Mouse (Mus musculus) midbrain, embryonic 14.5 days (tissue): ENCODE measurements at regions not wholly inside any gene's neighbourhood (a gene's known extent, or its start where the extent isn't known, plus 50 kb on each side); places are given as distances from the start of the nearest gene placed in this dataset.

Experiments used
- ATAC-seq: fragments of 200-750 bp; cut with Nextera tagmentation; 2 replicates; pipeline ENCODE4 v1.8.0; 2017; ENCODE audit warnings: moderate number of reproducible peaks, moderate library complexity; ENCODE audit not compliant: low FRiP score, low TSS enrichment
- DNase-seq: peaks from one replicate; pipeline ENCODE4 v3.0.0-alpha.2; 2015
- H3K27ac ChIP-seq: fragments of 300-500 bp; sonication (generic); replicated peaks from 2 replicates; pipeline ENCODE4 v1.5.1; 2014; ENCODE audit warnings: mild to moderate bottlenecking, low read depth, low read length, moderate library complexity
- H3K27me3 ChIP-seq: fragments of 300-500 bp; sonication (generic); 2 replicates; pipeline ENCODE4 v1.6.1; 2014; ENCODE audit warnings: low read length, control low read depth, mixed read lengths; ENCODE audit not compliant: control insufficient read depth, insufficient read depth
- H3K36me3 ChIP-seq: fragments of 300-500 bp; sonication (generic); 2 replicates; pipeline ENCODE4 v1.6.1; 2014; ENCODE audit warnings: low read length, control low read depth; ENCODE audit not compliant: control insufficient read depth, insufficient read depth
- H3K4me1 ChIP-seq: fragments of 300-500 bp; sonication (generic); 2 replicates; pipeline ENCODE4 v1.6.1; 2014; ENCODE audit warnings: mild to moderate bottlenecking, antibody characterized with exemption, low read length, control low read depth; ENCODE audit not compliant: control insufficient read depth, insufficient read depth
- H3K4me2 ChIP-seq: fragments of 300-500 bp; sonication (generic); 2 replicates; pipeline ENCODE4 v1.6.1; 2014; ENCODE audit warnings: mild to moderate bottlenecking, low read length, moderate library complexity
- H3K4me3 ChIP-seq: fragments of 300-500 bp; sonication (generic); replicated peaks from 2 replicates; pipeline ENCODE4 v1.5.1; 2014; ENCODE audit warnings: low read depth, low read length
- H3K9ac ChIP-seq: fragments of 300-500 bp; sonication (generic); replicated peaks from 2 replicates; pipeline ENCODE4 v1.6.1; 2014; ENCODE audit warnings: mild to moderate bottlenecking, low read length, moderate library complexity
- H3K9me3 ChIP-seq: fragments of 300-500 bp; sonication (generic); 2 replicates; pipeline ENCODE4 v1.6.1; 2016; ENCODE audit warnings: low read length, control low read depth, mixed read lengths; ENCODE audit not compliant: control insufficient read depth
- WGBS: fragments of 180-500 bp; shearing (Covaris S2); extraction: QIAGEN DNeasy Blood & Tissue Kit; methylation state at CpG from one replicate; pipeline ENCODE4 v1.1.7; 2014; 5-methylcytosine and 5-hydroxymethylcytosine counted together

GRCm38 (mm10) chr14:25189256-25189655, 269.7 kb upstream of the Zmiz1 start:
- ATAC-seq (no peak), DNase-seq (no peak)
- Histone ChIP-seq H3K9me3 (no peaks in the 10 kb centered on the region), H3K9ac (no peak overlapping the region), H3K4me2 (no peak overlapping the region), H3K36me3 (no peaks in the 10 kb centered on the region), H3K4me1 (peaks cover 20% of the 10 kb centered on the region), H3K4me3 (no peak overlapping the region), H3K27me3 (no peaks in the 10 kb centered on the region), H3K27ac (no peak overlapping the region)
- 92% methylated on average over 5 of the region's 5 CpGs for WGBS

GRCm38 (mm10) chr14:25190680-25191270, 268.2 kb upstream of the Zmiz1 start:
- H3K4me3 ChIP-seq = no peak overlapping the region
- H3K27ac ChIP-seq = no peak overlapping the region
- no peak for DNase-seq
- no peak overlapping the region for H3K9ac ChIP-seq
- WGBS = 94% methylated on average over 10 of the region's 10 CpGs
- no peaks in the 10 kb centered on the region for H3K9me3 ChIP-seq
- peaks cover 11% of the 10 kb centered on the region for H3K4me1 ChIP-seq
- H3K36me3 ChIP-seq = no peaks in the 10 kb centered on the region
- no peak overlapping the region for H3K4me2 ChIP-seq
- no peaks in the 10 kb centered on the region for H3K27me3 ChIP-seq
- no peak for ATAC-seq

- no peak overlapping the region for H3K9ac ChIP-seq
- DNase-seq = no peak
- no peak overlapping the region for H3K27ac ChIP-seq
- no peaks in the 10 kb centered on the region for H3K9me3 ChIP-seq
- no peaks in the 10 kb centered on the region for H3K27me3 ChIP-seq
- H3K4me1 ChIP-seq = no peaks in the 10 kb centered on the region
- H3K36me3 ChIP-seq = no peaks in the 10 kb centered on the region
- H3K4me3 ChIP-seq = no peak overlapping the region
- no peak overlapping the region for H3K4me2 ChIP-seq
- no peak for ATAC-seq
- 77% methylated on average over 5 of the region's 5 CpGs for WGBS
Observed at GRCm38 (mm10) chr14:25196820-25197219, 262.2 kb upstream of the Zmiz1 start.

GRCm38 (mm10) chr14:25199900-25200299, 259.1 kb upstream of the Zmiz1 start:
- 89% methylated on average over 3 of the region's 3 CpGs for WGBS
- H3K27ac ChIP-seq = no peak overlapping the region
- H3K9ac ChIP-seq = no peak overlapping the region
- no peak overlapping the region for H3K4me3 ChIP-seq
- H3K9me3 ChIP-seq = no peaks in the 10 kb centered on the region
- DNase-seq (no peak), ATAC-seq (no peak)
- no peaks in the 10 kb centered on the region for H3K36me3 ChIP-seq
- no peaks in the 10 kb centered on the region for H3K27me3 ChIP-seq
- no peak overlapping the region for H3K4me2 ChIP-seq
- H3K4me1 ChIP-seq = no peaks in the 10 kb centered on the region

GRCm38 (mm10) chr14:25200656-25201179, 258.3 kb upstream of the Zmiz1 start:
- no peak overlapping the region for H3K9ac ChIP-seq
- DNase-seq (no peak), ATAC-seq (no peak)
- H3K36me3 ChIP-seq = no peaks in the 10 kb centered on the region
- H3K4me2 ChIP-seq = no peak overlapping the region
- H3K27me3 ChIP-seq = no peaks in the 10 kb centered on the region
- WGBS = 78% methylated on average over 4 of the region's 4 CpGs
- no peak overlapping the region for H3K4me3 ChIP-seq
- no peak overlapping the region for H3K27ac ChIP-seq
- H3K4me1 ChIP-seq = no peaks in the 10 kb centered on the region
- H3K9me3 ChIP-seq = no peaks in the 10 kb centered on the region

- DNase-seq = no peak
- WGBS = 81% methylated on average over 2 of the region's 2 CpGs
- no peak for ATAC-seq
Observed at GRCm38 (mm10) chr14:25202312-25202711, 256.7 kb upstream of the Zmiz1 start.

GRCm38 (mm10) chr14:25204091-25204490, 254.9 kb upstream of the Zmiz1 start:
- 95% methylated on average over 5 of the region's 5 CpGs for WGBS
- Histone ChIP-seq H3K36me3 (no peaks in the 10 kb centered on the region), H3K4me3 (no peak overlapping the region), H3K4me1 (no peaks in the 10 kb centered on the region), H3K9me3 (no peaks in the 10 kb centered on the region), H3K4me2 (no peak overlapping the region), H3K9ac (no peak overlapping the region), H3K27me3 (no peaks in the 10 kb centered on the region), H3K27ac (no peak overlapping the region)
- ATAC-seq = no peak
- no peak for DNase-seq

More at GRCm38 (mm10) chr14:25202312-25202711, 256.7 kb upstream of the Zmiz1 start:
- H3K9ac ChIP-seq = no peak overlapping the region
- H3K27ac ChIP-seq = no peak overlapping the region
- no peaks in the 10 kb centered on the region for H3K9me3 ChIP-seq
- no peaks in the 10 kb centered on the region for H3K4me1 ChIP-seq
- no peaks in the 10 kb centered on the region for H3K27me3 ChIP-seq
- no peaks in the 10 kb centered on the region for H3K36me3 ChIP-seq
- no peak overlapping the region for H3K4me2 ChIP-seq
- H3K4me3 ChIP-seq = no peak overlapping the region

GRCm38 (mm10) chr14:25206855-25207254, 252.1 kb upstream of the Zmiz1 start:
- Histone ChIP-seq H3K27ac (no peak overlapping the region), H3K36me3 (no peaks in the 10 kb centered on the region), H3K4me2 (no peak overlapping the region), H3K4me3 (no peak overlapping the region), H3K4me1 (no peaks in the 10 kb centered on the region), H3K9ac (no peak overlapping the region), H3K27me3 (no peaks in the 10 kb centered on the region), H3K9me3 (no peaks in the 10 kb centered on the region)
- WGBS = 89% methylated on average over 4 of the region's 4 CpGs
- DNase-seq (no peak), ATAC-seq (no peak)

- Histone ChIP-seq H3K27ac (no peak overlapping the region), H3K4me3 (no peak overlapping the region), H3K4me2 (no peak overlapping the region), H3K36me3 (no peaks in the 10 kb centered on the region), H3K27me3 (no peaks in the 10 kb centered on the region), H3K4me1 (no peaks in the 10 kb centered on the region), H3K9ac (no peak overlapping the region), H3K9me3 (no peaks in the 10 kb centered on the region)
- ATAC-seq = no peak
- WGBS = 83% methylated on average over 5 of the region's 5 CpGs
- DNase-seq = no peak
Observed at GRCm38 (mm10) chr14:25207422-25207821, 251.6 kb upstream of the Zmiz1 start.
